Mouse (Mus musculus) lung, adult 2 months (tissue): ENCODE results near the gene Acvrl1.

ENCODE experiments used
- CTCF ChIP-seq: fragments of 200-500 bp; IDR thresholded peaks from 2 replicates; pipeline ENCODE4 v1.5.1; 2011; ENCODE audit warnings: mild to moderate bottlenecking, low read length, control low read depth; ENCODE audit not compliant: insufficient read depth
- POLR2A ChIP-seq: fragments of 200-500 bp; IDR thresholded peaks from 2 replicates; pipeline ENCODE4 v1.6.1; 2011; ENCODE audit warnings: low read depth, mild to moderate bottlenecking, control low read depth, low read length, borderline replicate concordance; ENCODE audit errors: extremely low read depth

DNA sequence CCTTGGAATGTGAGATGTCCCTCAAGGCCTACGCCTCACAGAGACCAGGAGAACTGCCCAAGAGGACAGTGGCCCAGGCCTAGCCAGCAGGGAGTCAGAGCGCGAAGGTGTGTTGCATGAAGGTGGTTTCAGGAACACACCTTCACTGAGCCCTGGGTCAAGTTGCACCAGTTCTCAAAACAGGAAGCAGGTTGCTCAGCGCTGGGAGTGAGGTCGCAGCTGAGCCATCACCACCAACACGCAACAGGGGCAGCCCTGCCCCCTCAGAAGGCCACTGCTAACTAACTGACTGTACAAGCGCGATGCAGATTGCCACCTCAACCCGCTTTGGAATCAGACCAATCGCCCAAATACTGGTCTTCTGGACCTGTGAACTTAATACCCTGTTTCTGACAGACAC lies 43.8 kb upstream of the Acvrl1 start:
- TF ChIP-seq POLR2A (no peak), CTCF (no peak)
